ENCODE assay signal across 15 mouse cellular contexts in the genomic region with DNA sequence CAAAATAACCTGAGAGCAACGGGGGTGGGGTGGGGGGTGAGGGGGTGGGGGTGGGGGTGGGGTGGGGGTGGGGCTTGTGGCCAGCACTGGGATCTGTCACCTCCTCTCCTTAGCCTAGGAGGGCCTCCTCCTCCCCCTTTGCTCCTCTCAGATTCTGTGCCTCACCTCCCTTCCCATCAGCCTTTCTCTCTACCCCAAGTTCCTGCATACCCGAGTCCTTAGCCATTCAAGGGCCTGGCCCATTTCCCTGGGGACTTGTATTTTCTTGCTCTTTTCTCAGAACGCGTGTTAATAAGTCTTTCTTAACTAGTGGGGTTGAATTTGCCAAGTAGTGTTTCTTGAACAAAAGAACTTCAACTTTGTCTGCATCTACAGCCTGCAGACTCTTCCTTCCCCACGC. TPM values are rescaled to one million over a fixed set of nuclear protein-coding genes. Genes with fewer than 3 reads are reported as not detected.
DNase-seq lines count a peak whose midpoint lies in the region; ATAC-seq and TF ChIP-seq lines count a peak whose summit lies in the region.
"Had no signal": no experiment of that assay in that cellular context is flagged by ENCODE, and none has a peak within 500 bp of the region (broad histone marks: within the 10 kb centered on the region; RNA-seq: fewer than 3 reads in every experiment).

No protein-coding gene starts in this region.

- H3K4me3 ChIP-seq in heart, embryonic 13.5 days, result no peak overlapping the region
- no peak overlapping the region for H3K4me3 ChIP-seq in liver, embryonic 11.5 days (ENCODE audit: low read depth, low read length)
- H3K4me3 ChIP-seq in liver, postnatal 0 days (ENCODE audit: low read depth, low read length), result no peak overlapping the region
- H3K4me3 ChIP-seq: forebrain, embryonic 10.5 days; hindbrain, embryonic 12.5 days; midbrain, embryonic 10.5 days; neural tube, embryonic 12.5 days had no signal

- H3K36me3 ChIP-seq in heart, embryonic 13.5 days, result peaks cover 11% of the 10 kb centered on the region; the same call in 1 of the 2 replicates
- peaks cover 2% of the 10 kb centered on the region; the same call in 1 of the 2 replicates for H3K36me3 ChIP-seq in liver, embryonic 11.5 days (ENCODE audit: control insufficient read depth, insufficient read depth, low read length)
- 0 out of 2 replicates have a peak, but pooled peaks cover 4% of the 10 kb centered on the region for H3K36me3 ChIP-seq in liver, postnatal 0 days (replicated peaks; ENCODE audit: insufficient read depth, low read length)

- DNase-seq in heart, adult 18-20 months, result no peak
- no peak for DNase-seq in liver, embryonic 11.5 days (ENCODE audit: low spot score)
- no peak for DNase-seq in liver
- peak; percentile 71 for DNase-seq in adipocyte (ENCODE audit: low spot score)
- no peak for DNase-seq in liver, postnatal 0 days
- DNase-seq in layer of hippocampus, postnatal 36 days, result no peak
- DNase-seq: heart, postnatal 10 days; kidney, postnatal 10 days; lung, adult 18-20 months; thymus, postnatal 4 days had no signal

- TF ChIP-seq CTCF in liver, postnatal 0 days (IDR thresholded peaks at IDR 0.05; ENCODE audit: low read depth), result no peak

- H3K4me1 ChIP-seq in heart, embryonic 13.5 days, result peaks cover 61% of the 10 kb centered on the region
- H3K4me1 ChIP-seq in liver, embryonic 11.5 days (replicated peaks; ENCODE audit: control insufficient read depth, insufficient read depth, low read length), result peaks cover 83% of the 10 kb centered on the region
- peaks cover 44% of the 10 kb centered on the region for H3K4me1 ChIP-seq in liver, postnatal 0 days (ENCODE audit: insufficient read depth)

- no peaks in the 10 kb centered on the region for H3K27me3 ChIP-seq in heart, embryonic 13.5 days (replicated peaks)
- no peaks in the 10 kb centered on the region for H3K27me3 ChIP-seq in liver, embryonic 11.5 days (replicated peaks; ENCODE audit: control insufficient read depth, insufficient read depth, low read length)
- no peaks in the 10 kb centered on the region for H3K27me3 ChIP-seq in liver, postnatal 0 days (ENCODE audit: insufficient read depth, low read length)
- H3K27me3 ChIP-seq: hindbrain, embryonic 12.5 days; neural tube, embryonic 12.5 days had no signal

- TF ChIP-seq EP300 in liver, postnatal 0 days (IDR thresholded peaks at IDR 0.05; ENCODE audit: low read depth), result no peak

- no peak overlapping the region; the same call in 1 of the 2 replicates for H3K27ac ChIP-seq in heart, embryonic 13.5 days (replicated peaks)
- H3K27ac ChIP-seq in liver, embryonic 11.5 days (ENCODE audit: low read depth, low read length), result peak overlapping the region; percentile 32; the same call in 1 of the 2 replicates
- H3K27ac ChIP-seq in liver, postnatal 0 days (ENCODE audit: low read depth), result peak overlapping the region; percentile 62; the same call in 1 of the 2 replicates
- H3K27ac ChIP-seq: forebrain, embryonic 10.5 days; hindbrain, embryonic 12.5 days; midbrain, embryonic 10.5 days; neural tube, embryonic 12.5 days had no signal

- WGBS in heart, embryonic 13.5 days, result 38% methylated on average over 5 of the region's 5 CpGs
- 44% methylated on average over 5 of the region's 5 CpGs for WGBS in liver, embryonic 11.5 days
- WGBS in liver, postnatal 0 days (ENCODE audit: insufficient replicate concordance), result 48% methylated on average over 5 of the region's 5 CpGs

- ATAC-seq in heart, embryonic 13.5 days (ENCODE audit: extremely low read depth, insufficient number of reproducible peaks, low FRiP score, low TSS enrichment), result no peak
- ATAC-seq in liver, embryonic 11.5 days (replicated peaks; ENCODE audit: low FRiP score), result no peak
- no peak for ATAC-seq in liver, postnatal 0 days

- 0 out of 2 replicates have a peak overlapping the region, but pooled peaks have one; percentile 6 for H3K9ac ChIP-seq in heart, embryonic 13.5 days
- no peak overlapping the region for H3K9ac ChIP-seq in liver, embryonic 11.5 days (ENCODE audit: low read depth, low read length)
- H3K9ac ChIP-seq in liver, postnatal 0 days (replicated peaks), result no peak overlapping the region
- H3K9ac ChIP-seq: hindbrain, embryonic 12.5 days; neural tube, embryonic 12.5 days had no signal

- H3K4me2 ChIP-seq in heart, embryonic 13.5 days, result no peak overlapping the region
- H3K4me2 ChIP-seq in liver, embryonic 11.5 days, result peak overlapping the region; percentile 20; the same call in 1 of the 2 replicates
- 0 out of 2 replicates have a peak overlapping the region, but pooled peaks have one; percentile 27 for H3K4me2 ChIP-seq in liver, postnatal 0 days (ENCODE audit: low read depth, low read length)
- H3K4me2 ChIP-seq: hindbrain, embryonic 12.5 days; neural tube, embryonic 12.5 days had no signal

- H3K9me3 ChIP-seq in heart, embryonic 13.5 days, result no peaks in the 10 kb centered on the region
- H3K9me3 ChIP-seq in liver, embryonic 11.5 days (ENCODE audit: control insufficient read depth, low read length), result no peaks in the 10 kb centered on the region
- no peaks in the 10 kb centered on the region for H3K9me3 ChIP-seq in liver, postnatal 0 days (ENCODE audit: low read length)
- H3K9me3 ChIP-seq: forebrain, embryonic 10.5 days; hindbrain, embryonic 12.5 days; midbrain, embryonic 10.5 days; neural tube, embryonic 12.5 days had no signal

RNA-seq across cellular contexts. Expression of a gene that starts 7.0 kb away (rescaled TPM):
- polyA plus RNA-seq in heart, embryonic 13.5 days (2015; fragmentation: Nextera tagmentation; extraction: Ambion mirVana), result 16.2 and 16.4 TPM in 2 replicates
- total RNA-seq in heart, adult 18-20 months (2021), result 10 to 100 TPM; 20.9 to 23.3 TPM
- 21.9 and 22.0 TPM in 2 replicates for polyA plus RNA-seq in liver, embryonic 11.5 days (2014; fragmentation: Nextera tagmentation; extraction: Ambion mirVana)
- polyA plus RNA-seq in liver, postnatal 0 days (2015; fragmentation: Nextera tagmentation; extraction: Ambion mirVana), result 8.1 and 10.1 TPM in 2 replicates
- total RNA-seq in layer of hippocampus, postnatal 36 days (2021), result 10 to 100 TPM; 94.9 to 95.6 TPM

RNA-seq across cellular contexts. Expression of a gene that starts 24.4 kb away (rescaled TPM):
- polyA plus RNA-seq in heart, embryonic 13.5 days (2015; fragmentation: Nextera tagmentation; extraction: Ambion mirVana), result 6.8 and 7.1 TPM in 2 replicates
- total RNA-seq in heart, adult 18-20 months (2021), result 1 to 10 TPM; 5.2 to 5.5 TPM
- polyA plus RNA-seq in liver, embryonic 11.5 days (2014; fragmentation: Nextera tagmentation; extraction: Ambion mirVana), result 6.8 and 9.0 TPM in 2 replicates
- polyA plus RNA-seq in liver, postnatal 0 days (2015; fragmentation: Nextera tagmentation; extraction: Ambion mirVana), result 1.9 and 2.2 TPM in 2 replicates
- 10 to 100 TPM; 20.8 to 24.0 TPM for total RNA-seq in layer of hippocampus, postnatal 36 days (2021)
